Mouse (Mus musculus) urinary bladder, postnatal 10 days (tissue): ENCODE measurements around the gene Asb2.

Experiments
- DNase-seq: peaks from one replicate; pipeline ENCODE4 v3.0.0; 2022; ENCODE audit warnings: low spot score

The Asb2 gene

GRCm38 (mm10) chr12:103315831-103316545 is 39.8 kb downstream of the Asb2 start:
- no peak for DNase-seq

GRCm38 (mm10) chr12:103314640-103315361 is 41.0 kb downstream of the Asb2 start:
- no peak for DNase-seq

- DNase-seq = no peak
Observed at GRCm38 (mm10) chr12:103313871-103314639, 41.7 kb downstream of the Asb2 start.

- DNase-seq = no peak
Observed at GRCm38 (mm10) chr12:103313274-103313673, 42.5 kb downstream of the Asb2 start.

- no peak for DNase-seq
Observed at GRCm38 (mm10) chr12:103311921-103312320, 43.9 kb downstream of the Asb2 start.

GRCm38 (mm10) chr12:103310744-103311267 is 45.0 kb downstream of the Asb2 start, which contains the start of gene Fam181a:
Gene Fam181a, plus strand, starts transcription at chr12:103310975.
- no peak for DNase-seq

GRCm38 (mm10) chr12:103306720-103307119 is 49.1 kb downstream of the Asb2 start:
- DNase-seq = no peak

GRCm38 (mm10) chr12:103306224-103306623 is 49.6 kb downstream of the Asb2 start:
- no peak for DNase-seq

- no peak for DNase-seq
Observed at GRCm38 (mm10) chr12:103302960-103303359, 52.8 kb downstream of the Asb2 start.

- DNase-seq = no peak
Observed at GRCm38 (mm10) chr12:103301645-103302044, 54.2 kb downstream of the Asb2 start.

GRCm38 (mm10) chr12:103300493-103300892 is 55.3 kb downstream of the Asb2 start:
- no peak for DNase-seq

GRCm38 (mm10) chr12:103296292-103296691 is 59.5 kb downstream of the Asb2 start:
- DNase-seq = no peak

GRCm38 (mm10) chr12:103292366-103292765 is 63.4 kb downstream of the Asb2 start:
- DNase-seq = no peak

GRCm38 (mm10) chr12:103287276-103287675 is 68.5 kb downstream of the Asb2 start:
- DNase-seq = no peak

GRCm38 (mm10) chr12:103283411-103283810 is 72.4 kb downstream of the Asb2 start:
- DNase-seq = no peak

GRCm38 (mm10) chr12:103282936-103283335 is 72.9 kb downstream of the Asb2 start:
- no peak for DNase-seq

GRCm38 (mm10) chr12:103281912-103282311 is 73.9 kb downstream of the Asb2 start:
- no peak for DNase-seq

- no peak for DNase-seq
Observed at GRCm38 (mm10) chr12:103281491-103281890, 74.3 kb downstream of the Asb2 start.

- no peak for DNase-seq
Observed at GRCm38 (mm10) chr12:103276422-103276821, 79.4 kb downstream of the Asb2 start.

GRCm38 (mm10) chr12:103273732-103274131 is 82.1 kb downstream of the Asb2 start:
- no peak for DNase-seq

GRCm38 (mm10) chr12:103273051-103273450 is 82.8 kb downstream of the Asb2 start:
- no peak for DNase-seq

- DNase-seq = no peak
Observed at GRCm38 (mm10) chr12:103272176-103272575, 83.6 kb downstream of the Asb2 start.
